Mouse (Mus musculus) gastrocnemius, postnatal 10 days (tissue): ENCODE results near the gene Nr1h5. TPM values are rescaled to one million over a fixed set of nuclear protein-coding genes. Genes with fewer than 3 reads are reported as not detected.

ENCODE experiments used
- DNase-seq: peaks from one replicate; pipeline ENCODE4 v3.0.0; 2021; ENCODE audit warnings: mixed read lengths
- long read RNA-seq, 2 experiments: library from polyadenylated mRNA; stranded (forward); transcript quantifications; one replicate each; pipeline ENCODE4 v2.0.0; 2021
- total RNA-seq, 2 experiments: library from RNA; stranded (reverse); gene quantifications; 2 replicates each; pipeline ENCODE4 v1.2.3; 2021

Nr1h5 gene
- not detected for total RNA-seq
- long read RNA-seq, experiment 1: 0 reads
- long read RNA-seq, experiment 2: 0 reads

- no peak for DNase-seq
Observed at GRCm38 (mm10) chr3:102964033-102964432, at the start of gene Nr1h5. Gene Nr1h5, minus strand, starts transcription at chr3:102964133.

GRCm38 (mm10) chr3:103001595-103001994, 37.7 kb upstream of the Nr1h5 start:
- DNase-seq: no peak

- DNase-seq: no peak
Observed at GRCm38 (mm10) chr3:102997591-102997990, 33.7 kb upstream of the Nr1h5 start.

- DNase-seq: no peak
Observed at GRCm38 (mm10) chr3:102997036-102997435, 33.1 kb upstream of the Nr1h5 start.

DNA sequence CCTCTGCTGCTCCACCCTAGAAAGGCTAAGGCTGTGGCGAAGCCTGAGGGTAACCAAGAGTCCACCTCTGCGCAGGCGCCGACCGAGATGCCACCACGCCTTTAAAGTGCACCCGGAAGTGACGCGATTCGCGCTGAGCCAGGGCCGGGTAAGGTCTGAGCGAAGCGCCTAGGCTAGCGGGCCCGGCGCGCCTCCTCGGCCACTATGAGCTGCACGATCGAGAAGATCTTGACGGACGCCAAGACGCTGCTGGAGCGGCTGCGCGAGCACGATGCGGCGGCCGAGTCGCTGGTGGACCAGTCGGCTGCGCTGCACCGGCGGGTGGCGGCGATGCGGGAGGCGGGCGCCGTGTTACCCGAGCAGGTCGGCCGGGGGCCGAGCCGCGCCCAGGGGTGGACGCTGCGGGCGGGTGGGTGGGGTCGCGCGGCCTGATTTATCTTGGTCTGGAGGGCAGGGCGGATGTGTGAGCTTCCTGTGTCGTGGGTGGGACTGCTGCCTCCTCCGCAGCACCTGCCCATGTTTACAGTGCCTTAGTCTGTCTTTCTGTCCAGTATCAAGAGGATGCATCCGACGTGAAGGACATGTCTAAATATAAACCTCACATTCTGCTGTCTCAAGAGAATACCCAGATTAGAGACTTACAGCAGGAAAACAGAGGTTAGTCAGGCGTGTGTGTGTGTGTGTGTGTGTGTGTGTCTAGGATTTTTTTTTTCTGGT, 31.8 kb upstream of the Nr1h5 start, which contains the start of gene Sike1:
Gene Sike1 (plus strand): TSS at position 104 of the 717 bp plus-strand sequence.
- DNase-seq: peak; percentile 93

GRCm38 (mm10) chr3:102995233-102995604, 31.3 kb upstream of the Nr1h5 start:
- no peak for DNase-seq

GRCm38 (mm10) chr3:102992936-102993335, 29.0 kb upstream of the Nr1h5 start:
- DNase-seq: no peak

DNA sequence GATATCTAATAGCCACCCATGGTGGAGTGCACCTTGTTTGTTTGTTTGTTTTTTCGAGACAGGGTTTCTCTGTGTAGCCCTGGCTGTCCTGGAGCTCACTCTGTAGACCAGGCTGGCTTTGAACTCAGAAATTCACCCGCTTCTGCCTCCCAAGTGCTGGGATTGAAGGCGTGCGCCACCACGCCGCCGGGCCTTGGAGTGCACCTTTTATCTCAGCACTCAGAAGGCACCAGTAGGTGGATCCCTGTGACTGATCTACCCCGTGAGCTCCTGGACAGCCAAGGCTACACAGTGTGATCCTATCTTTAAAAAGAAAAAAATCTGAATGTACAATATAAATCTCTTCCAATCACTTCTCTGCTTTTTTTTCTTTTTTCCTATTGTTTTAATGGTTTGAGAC, 27.1 kb upstream of the Nr1h5 start:
- DNase-seq: no peak

DNA sequence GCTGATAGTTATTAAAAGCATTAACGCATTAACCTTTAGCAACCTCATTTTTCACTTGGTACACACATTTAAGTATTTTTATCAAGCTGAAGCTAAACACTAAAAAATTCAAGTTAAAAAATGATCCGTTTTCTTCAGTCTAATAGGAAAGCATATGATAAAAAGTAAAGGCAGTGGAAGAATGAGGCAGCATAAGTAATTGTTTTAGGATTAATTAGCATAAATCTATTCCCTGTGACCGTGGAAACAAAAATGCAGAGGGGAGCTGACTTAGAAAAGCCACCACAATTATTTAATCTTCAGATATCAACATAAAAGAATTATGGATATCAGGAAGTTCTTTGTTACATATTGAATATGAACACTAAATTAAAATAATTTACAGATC, 16.4 kb upstream of the Nr1h5 start:
- DNase-seq: no peak

DNA sequence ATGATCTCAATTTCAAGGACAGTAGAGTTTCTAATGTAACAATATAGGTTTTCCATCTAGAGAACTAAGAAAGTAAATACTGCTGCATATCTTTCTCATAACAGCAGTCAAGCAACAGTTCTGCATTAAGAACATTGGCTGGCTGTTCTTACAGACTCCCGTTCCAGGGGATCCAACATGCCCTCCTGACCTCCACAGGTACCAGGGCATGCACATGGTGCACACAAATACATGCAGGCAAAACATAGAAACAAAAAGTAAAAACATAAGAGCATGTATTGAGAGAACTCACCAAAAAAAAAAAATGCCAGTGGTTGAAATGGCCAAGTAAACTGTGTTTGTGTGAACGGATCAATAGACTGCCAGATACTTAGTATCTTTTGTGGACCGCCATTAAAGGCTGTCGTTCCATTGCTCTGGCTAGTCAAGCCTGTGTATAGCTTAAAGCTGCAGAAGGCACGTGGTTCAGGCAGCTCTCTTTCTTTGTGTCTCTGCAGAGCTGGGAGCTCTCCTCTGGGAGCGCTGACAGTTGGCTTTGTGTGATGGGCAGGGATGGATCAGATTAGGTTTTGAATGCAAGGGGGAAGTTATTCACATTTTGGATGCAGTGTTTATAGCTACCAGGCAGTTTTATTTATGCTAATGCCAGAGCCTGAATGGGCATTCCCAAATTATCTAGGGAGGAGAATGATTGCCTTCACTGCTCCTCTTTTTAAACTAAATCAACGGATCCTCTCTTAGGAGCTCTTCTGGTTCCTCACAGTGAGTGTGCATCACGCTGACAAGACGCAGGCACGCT, 15.8 kb upstream of the Nr1h5 start:
- DNase-seq: no peak

GRCm38 (mm10) chr3:102976906-102977305, 13.0 kb upstream of the Nr1h5 start:
- DNase-seq: no peak

- DNase-seq: no peak
Observed at GRCm38 (mm10) chr3:102970508-102970907, 6.6 kb upstream of the Nr1h5 start.

DNA sequence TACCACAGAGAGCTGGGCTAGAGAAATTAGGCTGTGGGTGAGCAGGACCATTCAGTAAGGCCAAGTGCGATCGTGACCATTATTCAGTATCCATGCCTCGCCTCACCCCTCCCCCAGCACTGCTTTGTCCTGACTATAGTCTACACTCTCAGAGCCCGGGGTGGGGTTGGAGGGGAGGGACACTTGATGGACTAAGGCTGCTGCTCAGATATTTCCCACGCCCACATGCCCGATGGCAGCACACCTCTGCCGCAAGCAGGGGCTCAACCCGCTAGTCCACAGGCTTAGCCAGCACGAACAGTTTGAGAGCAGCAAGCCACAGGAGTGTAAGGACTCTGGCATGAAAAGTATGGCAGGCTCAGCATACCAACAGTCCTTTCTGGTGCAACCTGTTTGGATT, 6.1 kb upstream of the Nr1h5 start:
- no peak for DNase-seq

DNA sequence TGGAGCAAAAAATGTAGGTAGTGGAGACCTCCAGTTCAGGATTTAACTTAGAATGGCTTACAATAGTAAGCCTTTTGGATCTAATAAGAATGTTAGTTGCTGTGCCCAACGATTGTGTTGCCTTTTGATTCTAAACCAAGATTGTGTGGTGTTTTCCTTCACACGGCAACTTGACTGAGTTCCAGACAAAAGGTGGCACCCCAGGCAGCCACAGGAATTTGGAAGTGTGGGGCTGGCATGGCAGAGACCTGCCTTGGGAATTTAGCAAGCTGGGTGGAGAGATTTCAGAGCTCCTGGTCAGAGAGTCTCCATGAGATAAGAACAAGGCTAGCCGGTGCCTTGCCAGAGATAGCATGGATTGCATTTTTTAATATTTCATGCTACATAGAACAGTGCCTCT, 8.3 kb downstream of the Nr1h5 start:
- DNase-seq: no peak

DNA sequence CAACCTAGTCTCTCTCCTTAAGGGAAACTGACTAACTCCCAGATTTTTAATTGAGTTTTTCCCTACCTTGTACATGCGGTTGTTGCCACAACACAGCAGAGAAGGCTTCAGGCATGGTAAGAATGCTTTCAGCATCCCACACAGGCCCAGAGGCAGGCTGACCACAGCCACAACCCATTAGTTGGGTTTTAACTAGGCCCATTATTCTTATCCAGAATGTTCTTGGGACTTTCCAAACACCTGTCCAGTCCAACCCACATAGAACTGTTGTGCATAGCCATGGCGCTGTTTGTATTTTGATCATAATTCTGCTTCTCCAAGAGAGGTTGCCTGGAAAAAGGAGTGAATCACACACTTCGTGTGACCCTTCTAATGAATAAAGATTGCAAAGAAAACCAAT, 8.8 kb downstream of the Nr1h5 start:
- DNase-seq: no peak

DNA sequence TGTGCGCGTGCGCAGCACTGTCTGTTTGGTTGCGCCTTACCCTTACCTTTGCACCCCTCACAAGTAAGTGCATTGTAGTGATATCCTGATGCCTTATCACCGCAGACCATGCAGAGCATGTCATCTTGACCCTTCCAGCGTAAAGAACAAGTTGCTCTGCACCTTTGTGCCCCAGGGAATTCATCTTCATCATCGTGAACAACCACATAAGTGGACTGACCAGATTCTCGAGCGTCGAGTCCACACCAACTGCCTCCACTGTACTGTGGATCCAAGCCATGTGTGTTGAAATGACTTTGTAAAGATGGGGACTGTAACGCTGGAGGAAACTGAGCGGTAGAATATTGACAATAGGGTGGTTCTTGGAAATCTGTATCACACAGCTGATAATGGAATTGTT, 9.5 kb downstream of the Nr1h5 start:
- no peak for DNase-seq

DNA sequence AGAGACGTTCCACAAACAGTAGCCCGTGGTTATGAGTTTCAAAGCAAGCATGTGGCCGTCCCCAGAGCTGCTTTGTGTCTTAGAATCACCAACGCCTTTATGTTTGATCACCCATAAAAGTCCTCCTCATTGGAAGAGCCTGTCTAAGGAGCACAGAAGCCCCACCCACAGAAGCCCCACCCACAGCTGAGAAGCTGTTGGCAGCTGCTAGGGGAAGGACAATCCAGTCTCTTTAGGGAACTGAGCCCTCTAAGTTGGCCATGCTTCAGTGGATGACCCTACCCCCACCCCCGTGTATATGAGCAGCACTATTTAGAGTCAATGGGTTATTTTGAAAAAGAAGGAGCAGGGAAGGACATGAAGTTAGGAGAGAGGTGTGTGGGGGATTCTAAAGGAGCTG, 17.1 kb downstream of the Nr1h5 start:
- DNase-seq: no peak

- no peak for DNase-seq
Observed at GRCm38 (mm10) chr3:102946312-102946711, 17.6 kb downstream of the Nr1h5 start.

DNA sequence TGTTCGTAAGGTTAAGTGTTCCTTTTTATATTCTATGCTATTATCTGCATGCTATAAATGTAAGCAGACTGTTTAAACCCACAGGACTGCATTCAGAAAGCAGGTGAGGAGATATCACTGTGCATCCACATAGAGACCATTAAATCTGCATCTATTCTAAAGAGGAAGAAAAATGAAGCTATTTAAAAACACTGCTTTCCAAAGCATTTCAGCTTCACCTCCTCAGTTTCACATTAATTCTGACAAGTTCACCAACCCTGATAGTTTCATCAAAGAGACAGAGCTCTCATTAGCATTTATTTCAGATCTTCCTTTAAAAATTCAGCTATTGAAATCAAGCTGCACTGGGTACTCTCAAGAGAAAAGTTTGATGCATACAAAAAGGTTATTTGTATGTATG, 25.8 kb downstream of the Nr1h5 start:
- no peak for DNase-seq

- no peak for DNase-seq
Observed at GRCm38 (mm10) chr3:102935451-102936354, 28.2 kb downstream of the Nr1h5 start, which contains the start of gene Sycp1. Gene Sycp1, minus strand, starts transcription at chr3:102936100.

DNA sequence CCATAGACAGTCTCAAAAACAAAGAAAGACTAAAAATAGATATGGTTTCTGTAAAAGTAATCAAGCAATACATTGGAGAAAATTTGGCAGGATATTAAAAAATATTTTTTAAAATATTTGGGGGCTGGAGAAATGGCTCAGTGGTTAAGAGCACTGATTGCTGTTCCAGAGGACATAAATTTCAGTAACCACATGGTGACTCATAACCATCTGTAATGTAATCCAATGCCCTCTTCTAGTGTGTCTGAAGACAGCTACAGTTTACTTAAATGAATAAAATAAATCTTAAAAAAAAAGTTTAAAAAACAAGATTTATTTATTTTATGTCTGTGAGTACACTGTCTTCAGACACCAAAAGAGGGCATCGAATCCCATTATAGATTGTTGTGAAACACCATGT, 64.8 kb downstream of the Nr1h5 start:
- DNase-seq: no peak
